Mouse (Mus musculus): Measurements from ENCODE around the gene Sfmbt2. TPM values are rescaled to one million over a fixed set of nuclear protein-coding genes. Genes with fewer than 3 reads are reported as not detected.

Sfmbt2 gene
- total RNA-seq, 2 experiments from 2014 or later, result 0.33 to 0.54 TPM

GRCm38 (mm10) chr2:10542388-10542787 is 172.1 kb downstream of the Sfmbt2 start:
- DNase-seq (ENCODE audit: low spot score in 2 of 2), result no peak

- DNase-seq (ENCODE audit: low spot score in 2 of 2), result no peak
These were observed 188.5 kb downstream of the Sfmbt2 start for GRCm38 (mm10) chr2:10558816-10559215.

DNA sequence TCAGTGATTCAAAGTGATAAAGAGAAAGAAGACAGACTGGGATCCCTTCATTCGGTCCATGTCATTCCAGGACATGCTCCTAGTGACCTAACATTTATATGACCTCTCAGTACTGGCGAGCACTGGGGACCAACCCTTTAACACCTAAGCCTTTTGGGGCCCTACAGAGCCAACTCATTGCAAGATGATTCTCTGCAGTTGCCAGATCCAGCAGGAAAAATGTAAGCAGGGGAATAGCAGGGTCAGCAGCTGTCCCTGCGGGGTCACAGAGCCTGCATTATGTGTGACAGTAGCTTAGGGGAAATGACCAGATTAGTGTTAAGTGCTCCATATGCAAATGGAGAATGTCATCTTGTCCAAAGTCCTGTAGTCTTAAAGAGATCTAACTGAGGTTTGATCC is 195.2 kb downstream of the Sfmbt2 start:
- no peak for DNase-seq (ENCODE audit: low spot score in 2 of 2)

GRCm38 (mm10) chr2:10569392-10569791 is 199.1 kb downstream of the Sfmbt2 start:
- no peak for DNase-seq (ENCODE audit: low spot score in 2 of 2)

DNA sequence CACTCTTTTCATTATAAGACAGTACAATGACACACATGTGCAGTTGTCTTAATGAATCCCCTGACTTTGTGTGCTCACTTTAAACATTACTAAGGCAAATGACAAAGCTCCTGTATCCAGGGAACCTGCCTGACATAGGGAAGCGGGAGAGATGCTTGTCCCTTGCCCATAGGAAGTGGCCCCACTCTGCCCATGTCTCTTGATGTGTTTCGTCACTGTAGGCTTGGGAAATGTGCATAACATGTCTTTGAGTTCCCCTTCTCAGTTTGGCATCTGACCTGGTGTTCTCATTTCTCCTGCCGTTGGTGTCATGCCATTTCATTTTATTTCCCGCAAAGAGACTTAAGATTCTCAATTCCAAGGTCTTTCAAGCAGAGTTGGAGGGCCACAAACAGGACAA is 202.0 kb downstream of the Sfmbt2 start:
- DNase-seq (ENCODE audit: low spot score in 2 of 2), result no peak

GRCm38 (mm10) chr2:10575962-10576740 is 205.8 kb downstream of the Sfmbt2 start:
- no peak for DNase-seq (ENCODE audit: low spot score in 2 of 2)

GRCm38 (mm10) chr2:10582673-10583072 is 212.4 kb downstream of the Sfmbt2 start:
- DNase-seq (ENCODE audit: low spot score in 2 of 2), result no peak

- no peak for DNase-seq (ENCODE audit: low spot score in 2 of 2)
These were observed 212.8 kb downstream of the Sfmbt2 start for GRCm38 (mm10) chr2:10583103-10583502.

DNA sequence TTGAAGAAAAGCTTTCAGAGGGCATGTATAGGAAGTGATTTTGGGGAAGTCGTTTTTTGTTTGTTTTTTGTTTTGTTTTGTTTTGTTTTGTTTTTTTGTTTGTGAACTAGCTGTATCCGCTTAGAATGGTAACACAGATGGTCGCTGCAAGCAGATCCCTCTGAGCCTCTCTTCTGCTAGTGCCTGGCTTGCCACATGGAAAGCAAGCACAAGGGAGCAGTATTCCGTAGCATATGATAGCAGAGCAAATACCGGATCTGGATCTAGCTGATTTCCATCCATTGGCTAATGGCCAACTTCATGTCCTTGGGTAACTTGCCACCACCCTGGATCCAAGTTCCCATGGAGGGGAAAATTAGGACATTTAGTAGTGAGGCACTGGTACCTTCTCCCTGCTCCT is 221.0 kb downstream of the Sfmbt2 start:
- no peak for DNase-seq (ENCODE audit: low spot score in 2 of 2)

- DNase-seq (ENCODE audit: low spot score in 2 of 2), result no peak
These were observed 245.2 kb downstream of the Sfmbt2 start for GRCm38 (mm10) chr2:10615500-10615899.

Small RNA genes within 50 kb of the gene (microRNA-seq; reads per million reads assigned to microRNA genes)
- gene Gm22051 (ENCODE audit: borderline number of aligned reads in 2 of 2) (0 reads per million in 2 experiments), gene Gm22072 (ENCODE audit: borderline number of aligned reads in 2 of 2) (0 to 0.95 reads per million in 2 experiments), gene Gm22091 (ENCODE audit: borderline number of aligned reads in 2 of 2) (0 reads per million in 2 experiments), gene Gm22166 (ENCODE audit: borderline number of aligned reads in 2 of 2) (0 reads per million in 2 experiments), gene Gm22239 (ENCODE audit: borderline number of aligned reads in 2 of 2) (0 reads per million in 2 experiments), gene Gm22626 (ENCODE audit: borderline number of aligned reads in 2 of 2) (0 reads per million in 2 experiments), gene Gm22635 (ENCODE audit: borderline number of aligned reads in 2 of 2) (0 reads per million in 2 experiments), gene Gm22677 (ENCODE audit: borderline number of aligned reads in 2 of 2) (0 reads per million in 2 experiments), gene Gm22678 (ENCODE audit: borderline number of aligned reads in 2 of 2) (0 reads per million in 2 experiments), gene Gm22775 (ENCODE audit: borderline number of aligned reads in 2 of 2) (0 reads per million in 2 experiments), gene Gm22925 (ENCODE audit: borderline number of aligned reads in 2 of 2) (0 reads per million in 2 experiments), gene Gm23108 (ENCODE audit: borderline number of aligned reads in 2 of 2) (0 reads per million in 2 experiments), gene Gm23288 (ENCODE audit: borderline number of aligned reads in 2 of 2) (0 reads per million in 2 experiments), gene Gm23542 (ENCODE audit: borderline number of aligned reads in 2 of 2) (0 reads per million in 2 experiments), gene Gm23569 (ENCODE audit: borderline number of aligned reads in 2 of 2) (0 reads per million in 2 experiments), gene Gm23571 (ENCODE audit: borderline number of aligned reads in 2 of 2) (0 reads per million in 2 experiments), gene Gm23578 (ENCODE audit: borderline number of aligned reads in 2 of 2) (0 reads per million in 2 experiments), gene Gm23651 (ENCODE audit: borderline number of aligned reads in 2 of 2) (0 reads per million in 2 experiments), gene Gm23988 (ENCODE audit: borderline number of aligned reads in 2 of 2) (0 reads per million in 2 experiments), gene Gm24028 (ENCODE audit: borderline number of aligned reads in 2 of 2) (0 reads per million in 2 experiments), gene Gm24167 (ENCODE audit: borderline number of aligned reads in 2 of 2) (0 reads per million in 2 experiments), gene Gm24315 (ENCODE audit: borderline number of aligned reads in 2 of 2) (0 reads per million in 2 experiments), gene Gm24342 (ENCODE audit: borderline number of aligned reads in 2 of 2) (0 reads per million in 2 experiments), gene Gm24488 (ENCODE audit: borderline number of aligned reads in 2 of 2) (0 reads per million in 2 experiments), gene Gm24640 (ENCODE audit: borderline number of aligned reads in 2 of 2) (0 reads per million in 2 experiments), gene Gm24673 (ENCODE audit: borderline number of aligned reads in 2 of 2) (0 reads per million in 2 experiments), gene Gm24761 (ENCODE audit: borderline number of aligned reads in 2 of 2) (0 reads per million in 2 experiments), gene Gm24806 (ENCODE audit: borderline number of aligned reads in 2 of 2) (0 reads per million in 2 experiments), gene Gm25022 (ENCODE audit: borderline number of aligned reads in 2 of 2) (0 reads per million in 2 experiments), gene Gm25158 (ENCODE audit: borderline number of aligned reads in 2 of 2) (0 reads per million in 2 experiments), gene Gm25263 (ENCODE audit: borderline number of aligned reads in 2 of 2) (0 to 0.95 reads per million in 2 experiments), gene Gm25285 (ENCODE audit: borderline number of aligned reads in 2 of 2) (0 reads per million in 2 experiments), gene Gm25316 (ENCODE audit: borderline number of aligned reads in 2 of 2) (0 reads per million in 2 experiments), gene Gm25451 (ENCODE audit: borderline number of aligned reads in 2 of 2) (0 reads per million in 2 experiments), gene Gm25673 (ENCODE audit: borderline number of aligned reads in 2 of 2) (0 reads per million in 2 experiments), gene Gm25680 (ENCODE audit: borderline number of aligned reads in 2 of 2) (0 reads per million in 2 experiments), gene Gm25701 (ENCODE audit: borderline number of aligned reads in 2 of 2) (0 reads per million in 2 experiments), gene Gm25753 (ENCODE audit: borderline number of aligned reads in 2 of 2) (0 reads per million in 2 experiments), gene Gm25943 (ENCODE audit: borderline number of aligned reads in 2 of 2) (0 reads per million in 2 experiments), gene Gm26060 (ENCODE audit: borderline number of aligned reads in 2 of 2) (0 reads per million in 2 experiments), gene Gm26073 (ENCODE audit: borderline number of aligned reads in 2 of 2) (0 reads per million in 2 experiments), gene Gm26092 (ENCODE audit: borderline number of aligned reads in 2 of 2) (0 reads per million in 2 experiments), gene Gm26156 (ENCODE audit: borderline number of aligned reads in 2 of 2) (0 reads per million in 2 experiments), gene Gm26229 (ENCODE audit: borderline number of aligned reads in 2 of 2) (0 reads per million in 2 experiments), gene Gm26398 (ENCODE audit: borderline number of aligned reads in 2 of 2) (0 reads per million in 2 experiments), gene Gm26426 (ENCODE audit: borderline number of aligned reads in 2 of 2) (0 reads per million in 2 experiments), gene Gm26431 (ENCODE audit: borderline number of aligned reads in 2 of 2) (0 reads per million in 2 experiments), gene Gm26491 (ENCODE audit: borderline number of aligned reads in 2 of 2) (0 reads per million in 2 experiments), gene Mir297a-2 (ENCODE audit: borderline number of aligned reads in 2 of 2) (0 reads per million in 2 experiments), gene Mir297a-3 (ENCODE audit: borderline number of aligned reads in 2 of 2) (0 reads per million in 2 experiments), gene Mir297a-4 (ENCODE audit: borderline number of aligned reads in 2 of 2) (0 reads per million in 2 experiments), gene Mir297b (ENCODE audit: borderline number of aligned reads in 2 of 2) (0 reads per million in 2 experiments), gene Mir297c (ENCODE audit: borderline number of aligned reads in 2 of 2) (0 reads per million in 2 experiments), gene Mir466 (ENCODE audit: borderline number of aligned reads in 2 of 2) (0 reads per million in 2 experiments), gene Mir466b-1 (ENCODE audit: borderline number of aligned reads in 2 of 2) (0 reads per million in 2 experiments), gene Mir466b-2 (ENCODE audit: borderline number of aligned reads in 2 of 2) (0 reads per million in 2 experiments), gene Mir466b-3 (ENCODE audit: borderline number of aligned reads in 2 of 2) (0 reads per million in 2 experiments), gene Mir466b-4 (ENCODE audit: borderline number of aligned reads in 2 of 2) (0 reads per million in 2 experiments), gene Mir466b-5 (ENCODE audit: borderline number of aligned reads in 2 of 2) (0 reads per million in 2 experiments), gene Mir466b-6 (ENCODE audit: borderline number of aligned reads in 2 of 2) (0 reads per million in 2 experiments), gene Mir466b-7 (ENCODE audit: borderline number of aligned reads in 2 of 2) (0 reads per million in 2 experiments), gene Mir466b-8 (ENCODE audit: borderline number of aligned reads in 2 of 2) (0 reads per million in 2 experiments), gene Mir466c-1 (ENCODE audit: borderline number of aligned reads in 2 of 2) (0 reads per million in 2 experiments), gene Mir466c-2 (ENCODE audit: borderline number of aligned reads in 2 of 2) (0 reads per million in 2 experiments), gene Mir466d (ENCODE audit: borderline number of aligned reads in 2 of 2) (0 reads per million in 2 experiments), gene Mir466e (ENCODE audit: borderline number of aligned reads in 2 of 2) (0 reads per million in 2 experiments), gene Mir466f-1 (ENCODE audit: borderline number of aligned reads in 2 of 2) (0 reads per million in 2 experiments), gene Mir466f-2 (ENCODE audit: borderline number of aligned reads in 2 of 2) (0 reads per million in 2 experiments), gene Mir466f-3 (ENCODE audit: borderline number of aligned reads in 2 of 2) (0 reads per million in 2 experiments), gene Mir466g (ENCODE audit: borderline number of aligned reads in 2 of 2) (0 reads per million in 2 experiments), gene Mir466h (ENCODE audit: borderline number of aligned reads in 2 of 2) (0 reads per million in 2 experiments), gene Mir466l (ENCODE audit: borderline number of aligned reads in 2 of 2) (0 reads per million in 2 experiments), gene Mir466m (ENCODE audit: borderline number of aligned reads in 2 of 2) (0 reads per million in 2 experiments), gene Mir466n (ENCODE audit: borderline number of aligned reads in 2 of 2) (0 to 0.47 reads per million in 2 experiments), gene Mir466o (ENCODE audit: borderline number of aligned reads in 2 of 2) (0 reads per million in 2 experiments), gene Mir466p (ENCODE audit: borderline number of aligned reads in 2 of 2) (0 reads per million in 2 experiments), gene Mir467a-1 (ENCODE audit: borderline number of aligned reads in 2 of 2) (0 reads per million in 2 experiments), gene Mir467a-10 (ENCODE audit: borderline number of aligned reads in 2 of 2) (0 reads per million in 2 experiments), gene Mir467a-2 (ENCODE audit: borderline number of aligned reads in 2 of 2) (0 reads per million in 2 experiments), gene Mir467a-3 (ENCODE audit: borderline number of aligned reads in 2 of 2) (0 reads per million in 2 experiments), gene Mir467a-4 (ENCODE audit: borderline number of aligned reads in 2 of 2) (0 reads per million in 2 experiments), gene Mir467a-5 (ENCODE audit: borderline number of aligned reads in 2 of 2) (0 reads per million in 2 experiments), gene Mir467a-6 (ENCODE audit: borderline number of aligned reads in 2 of 2) (0 reads per million in 2 experiments), gene Mir467a-7 (ENCODE audit: borderline number of aligned reads in 2 of 2) (0 reads per million in 2 experiments), gene Mir467a-8 (ENCODE audit: borderline number of aligned reads in 2 of 2) (0 reads per million in 2 experiments), gene Mir467a-9 (ENCODE audit: borderline number of aligned reads in 2 of 2) (0 reads per million in 2 experiments), gene Mir467b (ENCODE audit: borderline number of aligned reads in 2 of 2) (0 reads per million in 2 experiments), gene Mir467c (ENCODE audit: borderline number of aligned reads in 2 of 2) (24.5 to 24.6 reads per million in 2 experiments), gene Mir467d (ENCODE audit: borderline number of aligned reads in 2 of 2) (272 to 276 reads per million in 2 experiments), gene Mir467e (ENCODE audit: borderline number of aligned reads in 2 of 2) (107 to 133 reads per million in 2 experiments), gene Mir669a-1 (ENCODE audit: borderline number of aligned reads in 2 of 2) (0 reads per million in 2 experiments), gene Mir669a-10 (ENCODE audit: borderline number of aligned reads in 2 of 2) (0 reads per million in 2 experiments), gene Mir669a-11 (ENCODE audit: borderline number of aligned reads in 2 of 2) (0 reads per million in 2 experiments), gene Mir669a-12 (ENCODE audit: borderline number of aligned reads in 2 of 2) (0 reads per million in 2 experiments), gene Mir669a-2 (ENCODE audit: borderline number of aligned reads in 2 of 2) (0 reads per million in 2 experiments), gene Mir669a-3 (ENCODE audit: borderline number of aligned reads in 2 of 2) (0 reads per million in 2 experiments), gene Mir669a-4 (ENCODE audit: borderline number of aligned reads in 2 of 2) (0 reads per million in 2 experiments), gene Mir669a-5 (ENCODE audit: borderline number of aligned reads in 2 of 2) (0 reads per million in 2 experiments), gene Mir669a-6 (ENCODE audit: borderline number of aligned reads in 2 of 2) (0 reads per million in 2 experiments), gene Mir669a-7 (ENCODE audit: borderline number of aligned reads in 2 of 2) (0 reads per million in 2 experiments), gene Mir669a-8 (ENCODE audit: borderline number of aligned reads in 2 of 2) (0 reads per million in 2 experiments), gene Mir669a-9 (ENCODE audit: borderline number of aligned reads in 2 of 2) (0 reads per million in 2 experiments), gene Mir669b (ENCODE audit: borderline number of aligned reads in 2 of 2) (0 reads per million in 2 experiments), gene Mir669c (ENCODE audit: borderline number of aligned reads in 2 of 2) (130 to 131 reads per million in 2 experiments), gene Mir669d (ENCODE audit: borderline number of aligned reads in 2 of 2) (0 reads per million in 2 experiments), gene Mir669d-2 (ENCODE audit: borderline number of aligned reads in 2 of 2) (0 reads per million in 2 experiments), gene Mir669e (ENCODE audit: borderline number of aligned reads in 2 of 2) (3.1 to 5.7 reads per million in 2 experiments), gene Mir669f (ENCODE audit: borderline number of aligned reads in 2 of 2) (0 reads per million in 2 experiments), gene Mir669g (ENCODE audit: borderline number of aligned reads in 2 of 2) (0 reads per million in 2 experiments), gene Mir669h (ENCODE audit: borderline number of aligned reads in 2 of 2) (1.2 to 6.1 reads per million in 2 experiments), gene Mir669i (ENCODE audit: borderline number of aligned reads in 2 of 2) (0 reads per million in 2 experiments), gene Mir669j (ENCODE audit: borderline number of aligned reads in 2 of 2) (0 reads per million in 2 experiments), gene Mir669k (ENCODE audit: borderline number of aligned reads in 2 of 2) (0 reads per million in 2 experiments), gene Mir669l (ENCODE audit: borderline number of aligned reads in 2 of 2) (16.5 to 25.1 reads per million in 2 experiments), gene Mir669m-1 (ENCODE audit: borderline number of aligned reads in 2 of 2) (0 reads per million in 2 experiments), gene Mir669m-2 (ENCODE audit: borderline number of aligned reads in 2 of 2) (0 reads per million in 2 experiments), gene Mir669o (ENCODE audit: borderline number of aligned reads in 2 of 2) (47.8 to 104 reads per million in 2 experiments), gene Mir669p-1 (ENCODE audit: borderline number of aligned reads in 2 of 2) (0 reads per million in 2 experiments), gene Mir669p-2 (ENCODE audit: borderline number of aligned reads in 2 of 2) (0 reads per million in 2 experiments)

Other genes with a start within 250 kb of the Sfmbt2 start
- 1 to 10 TPM; 7.5 to 8.9 TPM for gene Itih2, start 239.1 kb upstream of the Sfmbt2 start, total RNA-seq (2021)
- 10 to 100 TPM; 29.6 to 55.8 TPM for gene Itih5, start 216.9 kb upstream of the Sfmbt2 start, total RNA-seq (2021)